Mouse (Mus musculus): ENCODE measurements around the gene Suv39h1. TPM values are rescaled to one million over a fixed set of nuclear protein-coding genes. Genes with fewer than 3 reads are reported as not detected.
"Not testable (repeated sequence)": the region's sequence is repeated elsewhere in the genome, so short reads cannot be mapped to it uniquely, and the experiment has no call there.

Suv39h1 gene
- polyA plus RNA-seq, 1 experiment, result not detected

- Histone ChIP-seq H3K27ac (ENCODE audit: insufficient read depth, low read depth, low read length) (no peak overlapping the region), H3K4me3 (ENCODE audit: insufficient read depth, low read depth, low read length) (no peak overlapping the region), H3K4me1 (ENCODE audit: control insufficient read depth, insufficient read depth, low read length) (no peaks in the 10 kb centered on the region)
- 86% methylated on average over 1 of the region's 1 CpGs for WGBS
- TF ChIP-seq POLR2A (IDR thresholded peaks at IDR 0.05; ENCODE audit: insufficient read depth, low read depth, low read length) (no peak), CTCF (IDR thresholded peaks at IDR 0.05; ENCODE audit: insufficient read depth, low read depth, low read length) (no peak)
Observed at GRCm38 (mm10) chrX:8033009-8033408, 41.6 kb downstream of the Suv39h1 start.

GRCm38 (mm10) chrX:8026811-8027210 is 47.7 kb downstream of the Suv39h1 start:
- TF ChIP-seq CTCF (IDR thresholded peaks at IDR 0.05; ENCODE audit: insufficient read depth, low read depth, low read length), result no peak
- TF ChIP-seq POLR2A (IDR thresholded peaks at IDR 0.05; ENCODE audit: insufficient read depth, low read depth, low read length), result no peak
- H3K4me3 ChIP-seq (ENCODE audit: insufficient read depth, low read depth, low read length), result no peak overlapping the region
- H3K27ac ChIP-seq (ENCODE audit: insufficient read depth, low read depth, low read length), result no peak overlapping the region
- H3K4me1 ChIP-seq (ENCODE audit: control insufficient read depth, insufficient read depth, low read length), result no peaks in the 10 kb centered on the region
- 50% methylated on average over 4 of the region's 4 CpGs for WGBS

GRCm38 (mm10) chrX:8024795-8025194 is 49.8 kb downstream of the Suv39h1 start:
- H3K4me1 ChIP-seq (ENCODE audit: control insufficient read depth, insufficient read depth, low read length), result no peaks in the 10 kb centered on the region
- 63% methylated on average over 2 of the region's 2 CpGs for WGBS
- H3K4me3 ChIP-seq (ENCODE audit: insufficient read depth, low read depth, low read length), result no peak overlapping the region
- TF ChIP-seq POLR2A (IDR thresholded peaks at IDR 0.05; ENCODE audit: insufficient read depth, low read depth, low read length) (no peak), CTCF (IDR thresholded peaks at IDR 0.05; ENCODE audit: insufficient read depth, low read depth, low read length) (no peak)
- H3K27ac ChIP-seq (ENCODE audit: insufficient read depth, low read depth, low read length), result no peak overlapping the region

- no peak overlapping the region for H3K27ac ChIP-seq (ENCODE audit: insufficient read depth, low read depth, low read length)
- H3K4me3 ChIP-seq (ENCODE audit: insufficient read depth, low read depth, low read length), result no peak overlapping the region
- no peak for TF ChIP-seq POLR2A (IDR thresholded peaks at IDR 0.05; ENCODE audit: insufficient read depth, low read depth, low read length)
- TF ChIP-seq CTCF (IDR thresholded peaks at IDR 0.05; ENCODE audit: insufficient read depth, low read depth, low read length), result no peak
- WGBS, result 74% methylated on average over 2 of the region's 2 CpGs
- H3K4me1 ChIP-seq (ENCODE audit: control insufficient read depth, insufficient read depth, low read length), result no peaks in the 10 kb centered on the region
Observed at GRCm38 (mm10) chrX:8020111-8020778, 54.3 kb downstream of the Suv39h1 start.

- Histone ChIP-seq H3K4me1 (ENCODE audit: control insufficient read depth, insufficient read depth, low read length) (no peaks in the 10 kb centered on the region), H3K4me3 (ENCODE audit: insufficient read depth, low read depth, low read length) (no peak within 1 kb of the TSS), H3K27ac (ENCODE audit: insufficient read depth, low read depth, low read length) (no peak within 1 kb of the TSS)
- no peak for TF ChIP-seq POLR2A (IDR thresholded peaks at IDR 0.05; ENCODE audit: insufficient read depth, low read depth, low read length)
- TF ChIP-seq CTCF (IDR thresholded peaks at IDR 0.05; ENCODE audit: insufficient read depth, low read depth, low read length), result no peak
- WGBS, result 86% methylated on average over 2 of the region's 2 CpGs
Observed at GRCm38 (mm10) chrX:8018286-8018685, 56.3 kb downstream of the Suv39h1 start, which contains the start of gene Glod5. Glod5 (minus strand) TSS chrX:8018492.

GRCm38 (mm10) chrX:8017142-8017541 is 57.4 kb downstream of the Suv39h1 start:
- WGBS, result 12% methylated on average over 5 of the region's 5 CpGs
- Histone ChIP-seq H3K4me1 (ENCODE audit: control insufficient read depth, insufficient read depth, low read length) (no peaks in the 10 kb centered on the region), H3K27ac (ENCODE audit: insufficient read depth, low read depth, low read length) (no peak overlapping the region), H3K4me3 (ENCODE audit: insufficient read depth, low read depth, low read length) (no peak overlapping the region)
- TF ChIP-seq CTCF (IDR thresholded peaks at IDR 0.05; ENCODE audit: insufficient read depth, low read depth, low read length) (no peak), POLR2A (IDR thresholded peaks at IDR 0.05; ENCODE audit: insufficient read depth, low read depth, low read length) (no peak)

GRCm38 (mm10) chrX:8015675-8016074 is 58.9 kb downstream of the Suv39h1 start:
- H3K4me1 ChIP-seq (ENCODE audit: control insufficient read depth, insufficient read depth, low read length); H3K27ac ChIP-seq (ENCODE audit: insufficient read depth, low read depth, low read length); H3K4me3 ChIP-seq (ENCODE audit: insufficient read depth, low read depth, low read length): not testable (repeated sequence)
- 41% methylated on average over 7 of the region's 7 CpGs for WGBS

GRCm38 (mm10) chrX:8013569-8014314 is 60.8 kb downstream of the Suv39h1 start:
- no peak overlapping the region for H3K4me3 ChIP-seq (ENCODE audit: insufficient read depth, low read depth, low read length)
- H3K4me1 ChIP-seq (ENCODE audit: control insufficient read depth, insufficient read depth, low read length), result no peaks in the 10 kb centered on the region
- H3K27ac ChIP-seq (ENCODE audit: insufficient read depth, low read depth, low read length), result no peak overlapping the region
- no peak for TF ChIP-seq CTCF (IDR thresholded peaks at IDR 0.05; ENCODE audit: insufficient read depth, low read depth, low read length)
- no peak for TF ChIP-seq POLR2A (IDR thresholded peaks at IDR 0.05; ENCODE audit: insufficient read depth, low read depth, low read length)
- WGBS, result 32% methylated on average over 8 of the region's 8 CpGs

- WGBS, result 15% methylated on average over 2 of the region's 2 CpGs
- TF ChIP-seq CTCF (IDR thresholded peaks at IDR 0.05; ENCODE audit: insufficient read depth, low read depth, low read length), result no peak
- no peak for TF ChIP-seq POLR2A (IDR thresholded peaks at IDR 0.05; ENCODE audit: insufficient read depth, low read depth, low read length)
Observed at GRCm38 (mm10) chrX:8013157-8013556, 61.4 kb downstream of the Suv39h1 start.

More at GRCm38 (mm10) chrX:8013157-8013556, 61.4 kb downstream of the Suv39h1 start:
- H3K27ac ChIP-seq (ENCODE audit: insufficient read depth, low read depth, low read length), result no peak overlapping the region
- 0 out of 2 replicates have a peak, but pooled peaks cover 3% of the 10 kb centered on the region for H3K4me1 ChIP-seq (ENCODE audit: control insufficient read depth, insufficient read depth, low read length)
- H3K4me3 ChIP-seq (ENCODE audit: insufficient read depth, low read depth, low read length), result no peak overlapping the region

Other genes starting within 250 kb of the Suv39h1 start
- gene Otud5, start 233.4 kb downstream of the Suv39h1 start, polyA plus RNA-seq (2012; ENCODE audit: insufficient read depth, insufficient read length, low replicate concordance, missing spikeins), result not detected in 2 replicates
- gene Pim2, start 196.5 kb downstream of the Suv39h1 start, polyA plus RNA-seq (2012; ENCODE audit: insufficient read depth, insufficient read length, low replicate concordance, missing spikeins), result not detected in 2 replicates
- gene Slc35a2, start 190.7 kb downstream of the Suv39h1 start, polyA plus RNA-seq (2012; ENCODE audit: insufficient read depth, insufficient read length, low replicate concordance, missing spikeins), result not detected in 2 replicates
- not detected in 2 replicates for gene Pqbp1, start 175.5 kb downstream of the Suv39h1 start, polyA plus RNA-seq (2012; ENCODE audit: insufficient read depth, insufficient read length, low replicate concordance, missing spikeins)
- gene Timm17b, start 175.4 kb downstream of the Suv39h1 start, polyA plus RNA-seq (2012; ENCODE audit: insufficient read depth, insufficient read length, low replicate concordance, missing spikeins), result not detected in 2 replicates
- gene Gm10491, start 166.9 kb downstream of the Suv39h1 start, polyA plus RNA-seq (2012; ENCODE audit: insufficient read depth, insufficient read length, low replicate concordance, missing spikeins), result not detected in 2 replicates
- not detected in 2 replicates for gene Gm10490, start 165.2 kb downstream of the Suv39h1 start, polyA plus RNA-seq (2012; ENCODE audit: insufficient read depth, insufficient read length, low replicate concordance, missing spikeins)
- gene Pcsk1n, start 154.9 kb downstream of the Suv39h1 start, polyA plus RNA-seq (2012; ENCODE audit: insufficient read depth, insufficient read length, low replicate concordance, missing spikeins), result not detected in 2 replicates
- not detected in 2 replicates for gene Eras, start 146.2 kb downstream of the Suv39h1 start, polyA plus RNA-seq (2012; ENCODE audit: insufficient read depth, insufficient read length, low replicate concordance, missing spikeins)
- gene Hdac6, start 126.9 kb downstream of the Suv39h1 start, polyA plus RNA-seq (2012; ENCODE audit: insufficient read depth, insufficient read length, low replicate concordance, missing spikeins), result not detected in 2 replicates
- not detected in 2 replicates for gene Gata1, start 96.7 kb downstream of the Suv39h1 start, polyA plus RNA-seq (2012; ENCODE audit: insufficient read depth, insufficient read length, low replicate concordance, missing spikeins)
- not detected in 2 replicates for gene Glod5, start 56.3 kb downstream of the Suv39h1 start, polyA plus RNA-seq (2012; ENCODE audit: insufficient read depth, insufficient read length, low replicate concordance, missing spikeins)
- not detected in 2 replicates for gene Was, start 15.7 kb upstream of the Suv39h1 start, polyA plus RNA-seq (2012; ENCODE audit: insufficient read depth, insufficient read length, low replicate concordance, missing spikeins)
- 69.5 TPM in 1 of 2 replicates, not detected in the other for gene Wdr13, start 58.1 kb upstream of the Suv39h1 start, polyA plus RNA-seq (2012; ENCODE audit: insufficient read depth, insufficient read length, low replicate concordance, missing spikeins)
- 332 TPM in 1 of 2 replicates, not detected in the other for gene Rbm3, start 71.1 kb upstream of the Suv39h1 start, polyA plus RNA-seq (2012; ENCODE audit: insufficient read depth, insufficient read length, low replicate concordance, missing spikeins)
- gene Tbc1d25, start 101.4 kb upstream of the Suv39h1 start, polyA plus RNA-seq (2012; ENCODE audit: insufficient read depth, insufficient read length, low replicate concordance, missing spikeins), result not detected in 2 replicates
- gene Ebp, start 118.8 kb upstream of the Suv39h1 start, polyA plus RNA-seq (2012; ENCODE audit: insufficient read depth, insufficient read length, low replicate concordance, missing spikeins), result not detected in 2 replicates
- gene Porcn, start 131.8 kb upstream of the Suv39h1 start, polyA plus RNA-seq (2012; ENCODE audit: insufficient read depth, insufficient read length, low replicate concordance, missing spikeins), result not detected in 2 replicates
- gene Ftsj1, start 177.6 kb upstream of the Suv39h1 start, polyA plus RNA-seq (2012; ENCODE audit: insufficient read depth, insufficient read length, low replicate concordance, missing spikeins), result not detected in 2 replicates
- gene Slc38a5, start 196.4 kb upstream of the Suv39h1 start, polyA plus RNA-seq (2012; ENCODE audit: insufficient read depth, insufficient read length, low replicate concordance, missing spikeins), result not detected in 2 replicates

Data from olfactory bulb, adult 2 months (tissue).